24 mouse cellular contexts compared by ENCODE assay signal in genomic region chr14:8042577-8042976, GRCm38 (mm10). TPM values are rescaled to one million over a fixed set of nuclear protein-coding genes. Genes with fewer than 3 reads are reported as not detected.
A peak's percentile ranks its signal among the peaks of the same experiment; 100 is the strongest.
DNase-seq lines count a peak whose midpoint lies in the region; ATAC-seq and TF ChIP-seq lines count a peak whose summit lies in the region.
"Had no signal": no experiment of that assay in that cellular context is flagged by ENCODE, and none has a peak within 500 bp of the region (broad histone marks: within the 10 kb centered on the region; RNA-seq: fewer than 3 reads in every experiment).

No protein-coding gene starts in this region.

- DNase-seq in heart, adult 11 months: peak; percentile 59
- DNase-seq in heart, postnatal 14 days: no peak
- peak; percentile 59 for DNase-seq in heart, embryonic 10.5 days (ENCODE audit: low spot score)
- DNase-seq in testis, postnatal 10 days (ENCODE audit: low spot score): peak; percentile 20
- DNase-seq in testis, postnatal 14 days (ENCODE audit: low spot score): no peak
- DNase-seq in CH12.LX (ENCODE audit: extremely low read depth): no peak
- no peak for DNase-seq in cerebellum, postnatal 14 days
- DNase-seq: adrenal gland, adult 2 months; adrenal gland, adult 8-10 months; adrenal gland, postnatal 10 days; adrenal gland, postnatal 14 days; adrenal gland, postnatal 25 days; adrenal gland, postnatal 36 days; B cell, adult 2 months; cerebellum, adult 11 months; cerebellum, adult 11-12 months; cerebellum, adult 18-20 months had no signal

- dilution Hi-C loops in CH12.LX (cut with MboI; ENCODE audit: extremely low pct_ligation_motif_present, extremely low pct_unique_long_range_greater_than_20kb, low sequenced_read_pairs): no loop called here

- H3K4me1 ChIP-seq in heart, embryonic 10.5 days: no peaks in the 10 kb centered on the region
- H3K4me1 ChIP-seq in heart, embryonic 12.5 days (replicated peaks): no peaks in the 10 kb centered on the region
- peaks cover 25 to 71% of the 10 kb centered on the region in 2 experiments for H3K4me1 ChIP-seq in CH12.LX (ENCODE audit: control insufficient read depth in 1 of 2, insufficient read depth in 2 of 2)

- H3K9me3 ChIP-seq in heart, embryonic 10.5 days: no peaks in the 10 kb centered on the region
- no peaks in the 10 kb centered on the region for H3K9me3 ChIP-seq in heart, embryonic 12.5 days (replicated peaks)
- H3K9me3 ChIP-seq in CH12.LX (replicated peaks; ENCODE audit: low read length): no peaks in the 10 kb centered on the region
- H3K9me3 ChIP-seq: G1E had no signal

- TF ChIP-seq RAD21 in CH12.LX (IDR thresholded peaks at IDR 0.05; ENCODE audit: low read depth, low read length): no peak

- H3K9ac ChIP-seq in heart, embryonic 12.5 days: no peak overlapping the region
- H3K9ac ChIP-seq in CH12.LX (ENCODE audit: insufficient read depth, low read depth): no peak overlapping the region

- no peak for ATAC-seq in heart, embryonic 12.5 days (ENCODE audit: insufficient number of reproducible peaks, low FRiP score)
- ATAC-seq: activated CD4-positive, CD25-positive, alpha-beta regulatory T cell, adult 4 months; CD4-positive, CD25-positive, alpha-beta regulatory T cell, adult 4 months; Patski had no signal

- intact Hi-C loops in heart, postnatal 14 days (cut with DNase I): loop anchor here (2.0 to 10.0 kb wide), 2 partner anchors 44 to 78 kb away; no protein-coding TSS in a partner anchor

- no peak overlapping the region for H3K27ac ChIP-seq in heart, embryonic 10.5 days
- no peak overlapping the region for H3K27ac ChIP-seq in heart, embryonic 12.5 days (ENCODE audit: poor library complexity, severe bottlenecking)
- H3K27ac ChIP-seq in CH12.LX (ENCODE audit: insufficient read depth, low read depth): 0 out of 2 replicates have a peak overlapping the region, but pooled peaks have one; percentile 4

- no peak for TF ChIP-seq CTCF in CH12.LX (conservative IDR thresholded peaks at IDR 0.05 in 1 of 2, IDR thresholded peaks at IDR 0.05 in 1 of 2; ENCODE audit: low read depth in 2 of 2, low read length in 2 of 2)

- H3K27me3 ChIP-seq in heart, embryonic 10.5 days (ENCODE audit: insufficient read depth, poor library complexity, severe bottlenecking): no peaks in the 10 kb centered on the region
- H3K27me3 ChIP-seq in heart, embryonic 12.5 days (replicated peaks): no peaks in the 10 kb centered on the region
- H3K27me3 ChIP-seq in CH12.LX (replicated peaks): no peaks in the 10 kb centered on the region
- H3K27me3 ChIP-seq: Patski had no signal

- no peak overlapping the region for H3K4me3 ChIP-seq in heart, embryonic 10.5 days
- no peak overlapping the region for H3K4me3 ChIP-seq in heart, embryonic 12.5 days
- no peak overlapping the region for H3K4me3 ChIP-seq in CH12.LX (replicated peaks in 1 of 3; ENCODE audit: low read depth in 2 of 3, low read length in 2 of 3, poor library complexity in 1 of 3)

- H3K4me2 ChIP-seq in heart, embryonic 12.5 days: no peak overlapping the region
- H3K4me2 ChIP-seq in CH12.LX (ENCODE audit: insufficient read depth, low read depth, poor library complexity, severe bottlenecking): no peak overlapping the region

- no peaks in the 10 kb centered on the region; the same call in 1 of the 2 replicates for H3K79me2 ChIP-seq in CH12.LX (replicated peaks; ENCODE audit: control insufficient read depth, extremely low read depth, insufficient read depth, poor library complexity, severe bottlenecking)

- no peak for TF ChIP-seq EP300 in CH12.LX (IDR thresholded peaks at IDR 0.05; ENCODE audit: low read length)

- H3K36me3 ChIP-seq in heart, embryonic 10.5 days: peaks cover 12% of the 10 kb centered on the region; the same call in 1 of the 2 replicates
- H3K36me3 ChIP-seq in heart, embryonic 12.5 days: peaks cover 8% of the 10 kb centered on the region; the same call in 1 of the 2 replicates
- peaks cover 21 to 47% of the 10 kb centered on the region in 2 experiments for H3K36me3 ChIP-seq in CH12.LX (replicated peaks in 1 of 2; ENCODE audit: control insufficient read depth in 1 of 2, insufficient read depth in 1 of 2, low read length in 1 of 2)
- H3K36me3 ChIP-seq: G1E had no signal

- 89% methylated on average over 9 of the region's 9 CpGs for WGBS in heart, embryonic 10.5 days
- 91% methylated on average over 9 of the region's 9 CpGs for WGBS in heart, embryonic 12.5 days

- in situ Hi-C loops in CH12.LX (cut with MboI; ENCODE audit: low pct_ligation_motif_present, low pct_unique_long_range_greater_than_20kb, low sequenced_read_pairs): loop anchor here (5.0 kb wide), 1 partner anchor 40 kb away; the partner anchor contains the start of gene Abhd6

- TF ChIP-seq POLR2A in CH12.LX (IDR thresholded peaks at IDR 0.05; ENCODE audit: low read depth, low read length): no peak

TF ChIP-seq in CH12.LX, 34 proteins besides CTCF, POLR2A, EP300 and RAD21:
- no peak for TF ChIP-seq SMC3 (IDR thresholded peaks at IDR 0.05; ENCODE audit: low read depth, low read length)
- no peak for TF ChIP-seq IRF4 (IDR thresholded peaks at IDR 0.05; ENCODE audit: low read depth, low read length)
- TF ChIP-seq RCOR1 (conservative IDR thresholded peaks at IDR 0.05; ENCODE audit: low read depth, low read length): no peak
- no peak for TF ChIP-seq CHD1 (IDR thresholded peaks at IDR 0.05; ENCODE audit: low read depth, low read length)
- TF ChIP-seq ELF1 (IDR thresholded peaks at IDR 0.05; ENCODE audit: low read depth, low read length): no peak
- TF ChIP-seq CHD2 (IDR thresholded peaks at IDR 0.05; ENCODE audit: low read length): no peak
- no peak for TF ChIP-seq NRF1 (IDR thresholded peaks at IDR 0.05; ENCODE audit: low read depth, low read length)
- TF ChIP-seq USF2 (conservative IDR thresholded peaks at IDR 0.05; ENCODE audit: low read depth, low read length): no peak
- TF ChIP-seq ZC3H11A (IDR thresholded peaks at IDR 0.05; ENCODE audit: low read depth, low read length): no peak
- no peak for TF ChIP-seq MAX (IDR thresholded peaks at IDR 0.05; ENCODE audit: low read length)
- no peak for TF ChIP-seq MEF2A (IDR thresholded peaks at IDR 0.05; ENCODE audit: borderline replicate concordance, low read depth, low read length)
- no peak for TF ChIP-seq TCF12 (IDR thresholded peaks at IDR 0.05; ENCODE audit: low read depth, low read length)
- TF ChIP-seq JUN (IDR thresholded peaks at IDR 0.05; ENCODE audit: insufficient read depth, low read depth, low read length): no peak
- no peak for TF ChIP-seq ZNF384 (IDR thresholded peaks at IDR 0.05; ENCODE audit: low read depth, low read length)
- TF ChIP-seq GABPA (IDR thresholded peaks at IDR 0.05; ENCODE audit: insufficient replicate concordance, low read depth, low read length): no peak
- TF ChIP-seq PAX5 (IDR thresholded peaks at IDR 0.05; ENCODE audit: low read length): no peak
- TF ChIP-seq MAFK (IDR thresholded peaks at IDR 0.05; ENCODE audit: insufficient replicate concordance, low read length): no peak

RNA-seq across cellular contexts. Expression of gene Rpp14, which starts 37.6 kb away (rescaled TPM):
- total RNA-seq in heart, postnatal 14 days (2021): 10 to 100 TPM; 25.5 to 28.5 TPM
- 40.9 and 43.5 TPM in 2 replicates for polyA plus RNA-seq in heart, embryonic 10.5 days (2016; fragmentation: Nextera tagmentation; extraction: Ambion mirVana)
- 42.2 and 42.6 TPM in 2 replicates for polyA plus RNA-seq in heart, embryonic 12.5 days (2016; fragmentation: Nextera tagmentation; extraction: Ambion mirVana)
- total RNA-seq in CH12.LX (2012; rRNA removed) (32.4 and 46.9 TPM in 2 replicates), CH12.LX (2014; rRNA removed) (132 and 140 TPM in 2 replicates)
- 101 and 121 TPM in 2 replicates for polyA plus RNA-seq in CH12.LX (2012; ENCODE audit: insufficient read length, low read depth)

RNA-seq across cellular contexts. Expression of gene Abhd6, which starts 39.9 kb away (rescaled TPM):
- 1 to 10 TPM; 7.6 to 8.8 TPM for total RNA-seq in heart, postnatal 14 days (2021)
- polyA plus RNA-seq in heart, embryonic 10.5 days (2016; fragmentation: Nextera tagmentation; extraction: Ambion mirVana): 9.2 and 16.0 TPM in 2 replicates
- polyA plus RNA-seq in heart, embryonic 12.5 days (2016; fragmentation: Nextera tagmentation; extraction: Ambion mirVana): 9.9 and 10.1 TPM in 2 replicates
- 36.0 and 38.1 TPM in 2 replicates for total RNA-seq in CH12.LX (2012; rRNA removed)
- 31.9 and 39.2 TPM in 2 replicates for total RNA-seq in CH12.LX (2014; rRNA removed)
- 45.2 and 55.9 TPM in 2 replicates for polyA plus RNA-seq in CH12.LX (2012; ENCODE audit: insufficient read length, low read depth)
- total RNA-seq: G1E, MEL had no signal
- polyA plus RNA-seq: G1E had no signal

RNA-seq across cellular contexts. Expression of gene Dnase1l3, which starts 48.2 kb away (rescaled TPM):
- total RNA-seq in heart, postnatal 14 days (2021): under 1 TPM in 1 of 2 experiments, not detected in 1; 0.27 TPM
- not detected in 2 replicates for polyA plus RNA-seq in heart, embryonic 10.5 days (2016; fragmentation: Nextera tagmentation; extraction: Ambion mirVana)
- 0.04 TPM in 1 of 2 replicates, not detected in the other for polyA plus RNA-seq in heart, embryonic 12.5 days (2016; fragmentation: Nextera tagmentation; extraction: Ambion mirVana)
- total RNA-seq in CH12.LX (2012; rRNA removed) (1.5 and 2.5 TPM in 2 replicates), CH12.LX (2014; rRNA removed) (2.5 and 2.9 TPM in 2 replicates)
- polyA plus RNA-seq in CH12.LX (2012; ENCODE audit: insufficient read length, low read depth): 30.4 and 36.0 TPM in 2 replicates
- total RNA-seq: MEL had no signal
- polyA plus RNA-seq: C2C12, G1E had no signal

RNA-seq across cellular contexts. Expression of gene Pxk, which starts 55.4 kb away (rescaled TPM):
- total RNA-seq in heart, postnatal 14 days (2021): 10 to 100 TPM; 20.6 to 24.4 TPM
- polyA plus RNA-seq in heart, embryonic 10.5 days (2016; fragmentation: Nextera tagmentation; extraction: Ambion mirVana): 23.1 and 24.1 TPM in 2 replicates
- polyA plus RNA-seq in heart, embryonic 12.5 days (2016; fragmentation: Nextera tagmentation; extraction: Ambion mirVana): 25.5 and 27.7 TPM in 2 replicates
- 11.7 and 13.1 TPM in 2 replicates for total RNA-seq in CH12.LX (2012; rRNA removed)
- total RNA-seq in CH12.LX (2014; rRNA removed): 28.9 and 29.4 TPM in 2 replicates
- 47.2 and 55.7 TPM in 2 replicates for polyA plus RNA-seq in CH12.LX (2012; ENCODE audit: insufficient read length, low read depth)

Comparison
In these comparisons a context has a peak if more than half of its experiments do, and no peak if none do; other contexts are left out.
1. DNase-seq: peak in heart, adult 11 months (single experiment), heart, embryonic 10.5 days (single experiment) and testis, postnatal 10 days (single experiment); none in heart, postnatal 14 days (0 of 2), testis, postnatal 14 days (single experiment), CH12.LX (single experiment) and cerebellum, postnatal 14 days (0 of 2).
2. RNA of gene Dnase1l3, which starts 48.2 kb away (polyA plus RNA-seq): 30.4 to 36.0 TPM in CH12.LX; 0.04 TPM in heart, embryonic 12.5 days and not detected in heart, embryonic 10.5 days; every median in the first group is over 10 times any median in the second.